Mouse (Mus musculus): ENCODE data around the gene Tango2. TPM values are rescaled to one million over a fixed set of nuclear protein-coding genes. Genes with fewer than 3 reads are reported as not detected.

The Tango2 gene
- polyA plus RNA-seq, 1 experiment from 2014 or later, result 79.8 TPM

DNA sequence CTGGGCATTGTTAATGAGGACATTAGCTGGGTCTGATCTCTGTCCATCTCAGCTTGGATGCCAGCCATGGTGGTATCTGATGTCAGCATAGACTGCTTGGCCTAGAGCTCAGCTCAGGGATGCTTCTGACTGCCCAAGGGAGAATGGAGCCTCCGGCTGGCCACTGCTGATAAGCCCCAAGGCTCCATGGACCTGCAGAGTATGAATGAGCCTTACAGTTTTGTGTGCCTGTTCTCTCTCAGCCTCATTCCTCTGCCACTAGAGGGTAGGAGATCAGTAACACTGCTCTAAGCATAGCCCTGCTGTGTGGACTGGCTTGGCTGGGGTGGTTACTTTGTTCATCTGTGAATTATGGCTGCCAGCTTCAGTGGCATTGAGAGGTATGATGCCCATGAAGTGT lies 5.2 kb upstream of the Tango2 start:
- H3K9ac ChIP-seq, result no peak overlapping the region
- ATAC-seq (ENCODE audit: low FRiP score), result no peak
- H3K4me3 ChIP-seq, result no peak overlapping the region
- H3K27ac ChIP-seq, result no peak overlapping the region
- H3K27me3 ChIP-seq, result no peaks in the 10 kb centered on the region
- H3K4me2 ChIP-seq, result no peak overlapping the region
- peaks cover 25% of the 10 kb centered on the region for H3K36me3 ChIP-seq
- no peaks in the 10 kb centered on the region for H3K9me3 ChIP-seq
- H3K4me1 ChIP-seq (replicated peaks), result peaks cover 46% of the 10 kb centered on the region
- WGBS, result 81% methylated on average over 1 of the region's 1 CpGs

DNA sequence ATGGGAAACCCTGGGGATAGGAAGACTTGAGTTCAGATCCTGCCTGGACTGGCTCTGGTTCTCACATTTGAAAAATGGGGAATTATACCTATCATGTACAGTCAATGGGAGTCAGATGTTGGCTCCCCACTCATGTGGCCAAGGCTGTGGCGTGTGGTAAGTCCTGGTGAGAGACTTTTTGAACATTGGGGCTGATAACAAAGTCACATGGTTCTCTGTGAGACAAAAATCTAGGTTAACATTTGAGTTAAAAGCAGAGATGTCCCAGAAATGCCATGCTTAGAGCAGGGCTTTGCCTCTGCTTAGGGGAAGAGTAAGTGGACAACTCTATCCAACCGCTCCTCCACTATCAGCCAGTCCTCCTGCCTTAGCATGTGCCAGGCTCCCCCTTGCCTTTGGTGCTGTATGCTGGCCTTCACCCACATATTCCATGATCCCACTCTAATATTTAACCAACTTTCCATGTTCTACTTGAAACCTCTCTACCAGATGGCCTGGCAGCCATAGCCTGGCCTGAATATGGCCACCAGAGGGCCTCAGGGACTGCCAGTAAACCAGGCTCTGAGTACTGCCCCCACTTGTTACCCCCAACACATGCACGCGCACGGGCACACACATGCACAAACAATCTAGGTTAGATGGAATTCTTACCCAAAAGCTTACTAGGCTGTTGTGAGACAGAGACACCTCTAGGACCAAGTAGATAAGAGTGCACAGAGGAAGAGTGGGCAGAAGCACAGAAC lies 3.6 kb upstream of the Tango2 start:
- Histone ChIP-seq H3K36me3 (peaks cover 24% of the 10 kb centered on the region), H3K4me2 (no peak overlapping the region), H3K4me1 (replicated peaks) (peaks cover 58% of the 10 kb centered on the region), H3K27ac (no peak overlapping the region), H3K9ac (0 out of 2 replicates have a peak overlapping the region, but pooled peaks have one; percentile 10), H3K9me3 (no peaks in the 10 kb centered on the region), H3K27me3 (peaks cover 6% of the 10 kb centered on the region; the same call in 1 of the 2 replicates), H3K4me3 (no peak overlapping the region)
- WGBS, result 57% methylated on average over 5 of the region's 5 CpGs
- ATAC-seq (ENCODE audit: low FRiP score), result no peak

DNA sequence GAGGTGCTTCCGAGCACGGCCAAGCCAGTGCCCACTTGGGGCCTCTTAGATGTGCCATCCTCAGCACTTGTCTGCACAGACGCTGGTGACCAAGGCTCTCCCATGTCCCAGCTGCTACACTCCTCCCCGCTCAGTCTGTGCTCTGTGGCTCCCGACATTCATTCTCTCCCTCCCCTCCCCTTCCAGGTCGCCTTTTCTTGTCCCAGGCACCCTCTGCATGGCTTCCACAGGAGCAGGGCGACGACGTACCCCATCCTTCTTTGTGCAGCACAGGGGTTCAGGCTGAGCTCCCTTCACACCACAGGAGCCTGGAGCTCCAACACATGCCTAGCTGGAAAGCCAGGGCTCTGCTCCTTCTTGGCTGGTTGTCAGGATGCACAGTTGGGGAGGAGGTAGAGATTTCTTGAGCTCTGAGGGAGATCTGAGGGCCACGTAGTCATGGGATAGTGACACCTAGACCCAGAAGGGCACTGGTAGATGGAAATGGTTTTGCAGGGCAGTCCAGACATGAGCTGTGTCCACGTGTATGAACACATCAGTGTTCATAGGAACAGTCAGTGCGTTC lies 1.9 kb upstream of the Tango2 start:
- Histone ChIP-seq H3K27me3 (peaks cover 7% of the 10 kb centered on the region; the same call in 1 of the 2 replicates), H3K4me3 (peak overlapping the region; percentile 89), H3K27ac (no peak overlapping the region), H3K36me3 (peaks cover 21% of the 10 kb centered on the region), H3K9ac (peak overlapping the region; percentile 95), H3K4me1 (replicated peaks) (peaks cover 64% of the 10 kb centered on the region), H3K4me2 (peak overlapping the region; percentile 78), H3K9me3 (no peaks in the 10 kb centered on the region)
- 73% methylated on average over 12 of the region's 12 CpGs for WGBS
- ATAC-seq (ENCODE audit: low FRiP score), result no peak

DNA sequence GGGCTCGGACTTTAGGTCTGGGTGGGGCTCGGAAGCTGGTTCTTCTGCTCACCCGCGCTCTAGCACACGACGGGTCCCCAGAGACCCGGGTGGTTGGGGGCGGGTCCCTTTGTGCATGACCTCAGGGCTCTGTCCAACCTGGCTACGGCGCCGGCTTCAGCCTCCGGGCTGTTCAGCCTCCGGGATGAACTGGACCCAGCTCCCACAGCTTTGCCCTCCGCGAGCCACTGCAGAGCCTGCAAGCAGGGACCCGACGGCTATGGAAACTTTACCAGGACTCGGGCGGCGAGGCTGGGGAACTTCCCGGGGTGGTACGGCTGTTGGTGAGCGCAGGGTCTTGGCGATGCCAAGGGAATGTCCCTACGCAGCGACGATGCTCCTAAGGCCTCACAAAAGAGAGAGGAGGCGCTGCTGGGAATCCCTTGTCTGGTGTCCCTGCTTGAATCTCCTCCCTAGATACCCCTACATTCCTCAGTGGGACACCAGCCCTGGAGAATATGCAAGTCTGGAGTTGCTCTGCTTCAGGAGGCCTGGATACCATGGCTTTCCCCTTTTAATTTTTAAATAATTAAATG lies 785 bp upstream of the Tango2 start:
- H3K4me2 ChIP-seq, result peak overlapping the region; percentile 78
- peaks cover 7% of the 10 kb centered on the region; the same call in 1 of the 2 replicates for H3K27me3 ChIP-seq
- peak overlapping the region; percentile 95 for H3K9ac ChIP-seq
- H3K4me1 ChIP-seq (replicated peaks), result peaks cover 72% of the 10 kb centered on the region
- ATAC-seq (ENCODE audit: low FRiP score), result peak; percentile 4
- H3K9me3 ChIP-seq, result no peaks in the 10 kb centered on the region
- peaks cover 12% of the 10 kb centered on the region for H3K36me3 ChIP-seq
- peak overlapping the region; percentile 89 for H3K4me3 ChIP-seq
- peak overlapping the region; percentile 79 for H3K27ac ChIP-seq
- WGBS, result 0% methylated on average over 28 of the region's 28 CpGs

DNA sequence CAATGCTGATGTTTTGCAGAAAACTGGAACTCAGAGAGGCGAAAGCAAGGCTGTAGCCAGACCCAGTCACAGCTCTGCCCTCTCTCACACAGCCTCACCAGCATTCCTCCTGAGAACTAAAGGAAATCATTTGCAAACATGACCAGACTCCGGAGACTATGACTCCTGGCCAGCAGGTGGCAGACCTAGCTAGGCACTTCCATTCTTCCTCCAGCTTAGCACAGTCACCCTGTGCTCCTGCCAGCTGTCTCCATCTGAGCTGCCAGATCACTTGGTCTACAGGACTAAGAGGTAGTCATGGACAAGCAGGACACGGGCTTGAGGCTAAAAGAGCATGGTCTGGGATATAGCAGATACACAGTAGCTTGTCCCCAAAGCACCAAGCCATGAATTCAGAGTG lies 2.7 kb downstream of the Tango2 start:
- 0 out of 2 replicates have a peak, but pooled peaks have one; percentile 6 for ATAC-seq (ENCODE audit: low FRiP score)
- 5% methylated on average over 3 of the region's 3 CpGs for WGBS
- no peaks in the 10 kb centered on the region for H3K9me3 ChIP-seq
- no peak overlapping the region for H3K4me3 ChIP-seq
- H3K27ac ChIP-seq, result peak overlapping the region; percentile 30; the same call in 1 of the 2 replicates
- H3K27me3 ChIP-seq, result peaks cover 7% of the 10 kb centered on the region; the same call in 1 of the 2 replicates
- H3K36me3 ChIP-seq, result no peaks in the 10 kb centered on the region
- H3K4me2 ChIP-seq, result no peak overlapping the region
- H3K9ac ChIP-seq, result no peak overlapping the region
- H3K4me1 ChIP-seq (replicated peaks), result peaks cover 64% of the 10 kb centered on the region

DNA sequence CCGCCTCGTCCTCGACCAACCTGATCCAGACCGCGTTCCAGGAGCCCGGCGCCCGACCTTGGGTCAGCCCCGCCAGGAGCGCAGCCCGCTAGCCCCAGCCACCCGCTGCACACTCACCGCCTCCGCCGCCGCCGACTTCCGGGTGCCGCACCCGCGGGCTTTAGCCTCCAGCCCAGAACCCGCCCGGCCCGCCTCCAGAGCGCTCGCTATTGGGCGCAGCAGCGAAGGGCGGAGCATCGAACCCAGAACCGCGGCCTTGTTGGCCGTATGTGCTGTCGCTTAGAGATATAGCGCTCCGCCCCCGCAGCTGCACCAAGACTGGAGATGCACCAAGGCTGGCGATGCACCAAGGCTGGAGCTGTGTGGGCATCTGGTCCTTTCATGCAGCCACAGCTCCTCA lies 4.1 kb downstream of the Tango2 start:
- Histone ChIP-seq H3K9me3 (no peaks in the 10 kb centered on the region), H3K4me1 (replicated peaks) (peaks cover 60% of the 10 kb centered on the region), H3K4me3 (peak overlapping the region; percentile 65), H3K4me2 (peak overlapping the region; percentile 80), H3K27me3 (peaks cover 7% of the 10 kb centered on the region; the same call in 1 of the 2 replicates), H3K36me3 (no peaks in the 10 kb centered on the region), H3K9ac (peak overlapping the region; percentile 81), H3K27ac (peak overlapping the region; percentile 88)
- peak; percentile 91 for ATAC-seq (ENCODE audit: low FRiP score)
- WGBS, result under 1% methylated on average over 38 of the region's 38 CpGs

DNA sequence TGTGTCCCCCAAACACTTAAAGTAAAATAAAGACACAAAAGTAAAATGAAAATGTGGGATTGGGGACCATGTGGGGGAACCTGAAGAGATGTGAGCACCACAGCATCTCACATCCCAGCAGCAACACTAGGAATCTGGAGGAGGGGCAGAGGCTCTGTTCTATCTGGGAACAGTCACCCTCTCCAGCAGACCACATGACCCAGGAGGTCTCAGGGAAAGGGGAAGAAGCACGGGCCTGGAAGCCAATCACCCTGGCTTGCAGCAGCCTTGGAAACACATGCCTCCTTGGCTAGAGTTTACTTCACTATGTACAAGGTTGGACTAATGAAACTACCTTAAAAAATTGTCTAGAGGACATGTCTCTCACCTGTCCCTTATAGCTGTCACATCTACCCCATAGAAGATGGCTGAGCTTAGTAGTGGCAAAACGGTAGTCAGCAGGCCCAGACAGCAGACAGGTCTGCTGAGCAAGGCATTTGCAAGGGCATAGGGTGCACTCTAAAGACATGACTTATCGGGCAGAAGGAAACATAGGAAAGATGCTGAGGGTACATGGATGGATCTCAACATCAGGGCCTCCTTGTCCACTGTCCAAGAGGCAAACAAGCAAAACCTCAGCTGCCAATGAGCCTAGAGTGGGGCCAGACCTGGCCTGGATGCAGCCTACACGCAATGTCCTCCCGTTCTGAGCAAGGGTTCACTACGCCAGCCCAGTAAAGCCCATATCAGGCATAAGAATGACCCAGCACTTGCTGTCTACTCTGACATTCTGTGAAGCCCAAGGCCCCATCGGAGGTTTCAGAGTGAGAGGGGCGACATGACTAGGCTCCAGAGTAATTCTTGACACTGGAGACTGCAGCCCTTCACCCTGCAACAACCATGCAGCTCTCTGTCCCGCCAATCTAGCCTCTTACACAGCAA lies 5.0 kb downstream of the Tango2 start:
- Histone ChIP-seq H3K4me2 (peak overlapping the region; percentile 80), H3K9me3 (no peaks in the 10 kb centered on the region), H3K36me3 (peaks cover 7% of the 10 kb centered on the region; the same call in 1 of the 2 replicates), H3K27me3 (peaks cover 7% of the 10 kb centered on the region; the same call in 1 of the 2 replicates), H3K9ac (peak overlapping the region; percentile 81), H3K4me3 (peak overlapping the region; percentile 65), H3K4me1 (replicated peaks) (peaks cover 58% of the 10 kb centered on the region), H3K27ac (peak overlapping the region; percentile 70)
- 40% methylated on average over 9 of the region's 9 CpGs for WGBS
- no peak for ATAC-seq (ENCODE audit: low FRiP score)

DNA sequence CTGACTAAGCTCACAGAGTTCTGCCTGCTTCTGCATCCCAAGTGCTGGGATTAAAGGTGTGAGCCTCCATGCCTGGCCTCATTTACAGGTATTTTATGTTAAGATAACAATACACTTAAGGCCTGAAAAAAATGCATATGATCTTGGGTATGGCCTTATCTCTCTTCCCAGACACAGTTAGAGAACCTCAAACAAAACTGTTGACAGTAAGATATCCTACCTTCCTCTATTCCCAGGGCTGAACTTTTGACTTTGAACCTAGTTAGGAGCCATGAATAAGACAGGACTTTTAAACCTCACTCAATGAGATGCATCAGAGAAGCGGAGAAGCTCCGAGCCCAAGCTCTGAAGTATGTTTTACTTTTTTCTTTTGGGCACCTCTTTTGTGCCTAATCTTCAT lies 5.8 kb downstream of the Tango2 start:
- peaks cover 50% of the 10 kb centered on the region for H3K4me1 ChIP-seq (replicated peaks)
- H3K4me2 ChIP-seq, result no peak overlapping the region
- H3K27ac ChIP-seq, result no peak overlapping the region
- no peaks in the 10 kb centered on the region for H3K9me3 ChIP-seq
- 86% methylated on average over 2 of the region's 2 CpGs for WGBS
- H3K9ac ChIP-seq, result peak overlapping the region; percentile 81; the same call in 1 of the 2 replicates
- peaks cover 13% of the 10 kb centered on the region for H3K36me3 ChIP-seq
- peaks cover 7% of the 10 kb centered on the region; the same call in 1 of the 2 replicates for H3K27me3 ChIP-seq
- no peak overlapping the region for H3K4me3 ChIP-seq
- ATAC-seq (ENCODE audit: low FRiP score), result no peak

DNA sequence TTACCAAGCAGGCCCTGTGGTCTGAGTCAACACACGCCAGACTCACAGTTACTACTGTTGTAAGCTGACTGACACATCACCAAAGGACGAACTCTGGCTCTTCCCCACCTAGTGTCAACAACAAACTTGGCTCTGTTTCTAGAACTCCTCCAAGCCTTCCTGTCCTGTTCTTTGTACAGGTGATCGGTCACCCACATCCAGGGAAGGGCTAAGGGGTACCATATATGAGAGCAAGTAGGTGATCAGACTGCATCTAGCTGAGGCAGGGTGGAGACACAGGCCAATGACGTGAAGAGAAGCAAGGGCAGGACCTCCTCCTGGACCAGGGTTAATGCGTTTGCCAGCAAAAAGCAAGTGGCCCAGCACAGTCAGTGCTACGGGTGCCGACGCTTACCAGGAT lies 6.3 kb downstream of the Tango2 start:
- Histone ChIP-seq H3K4me2 (no peak overlapping the region), H3K9me3 (no peaks in the 10 kb centered on the region), H3K27me3 (peaks cover 3% of the 10 kb centered on the region; the same call in 1 of the 2 replicates), H3K27ac (no peak overlapping the region), H3K36me3 (peaks cover 17% of the 10 kb centered on the region), H3K4me3 (no peak overlapping the region), H3K9ac (no peak overlapping the region), H3K4me1 (replicated peaks) (peaks cover 47% of the 10 kb centered on the region)
- ATAC-seq (ENCODE audit: low FRiP score), result no peak
- WGBS, result 89% methylated on average over 8 of the region's 8 CpGs

DNA sequence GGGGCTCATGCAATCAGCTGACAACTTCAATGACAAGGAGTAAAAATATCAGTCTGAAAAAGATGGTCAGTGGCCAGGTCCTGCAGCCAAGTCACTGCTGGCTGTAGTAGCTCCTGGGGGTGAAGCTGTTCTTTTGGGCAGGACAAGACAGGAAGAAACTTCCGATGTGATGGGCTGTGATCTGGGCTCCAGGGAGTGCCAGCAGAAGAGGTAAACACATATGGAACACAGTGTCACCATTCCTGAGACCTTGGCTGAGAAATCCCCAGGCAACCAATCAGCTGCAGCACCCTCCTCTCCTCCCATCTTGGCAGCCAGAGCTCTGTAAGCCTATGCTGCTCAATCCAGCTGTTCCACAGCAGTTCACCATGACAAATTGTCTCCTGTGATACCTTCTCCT lies 8.0 kb downstream of the Tango2 start:
- Histone ChIP-seq H3K4me3 (no peak overlapping the region), H3K9ac (no peak overlapping the region; the same call in 1 of the 2 replicates), H3K4me2 (no peak overlapping the region), H3K27me3 (no peaks in the 10 kb centered on the region), H3K4me1 (replicated peaks) (peaks cover 40% of the 10 kb centered on the region), H3K36me3 (peaks cover 31% of the 10 kb centered on the region), H3K9me3 (no peaks in the 10 kb centered on the region), H3K27ac (no peak overlapping the region)
- WGBS, result 42% methylated on average over 1 of the region's 1 CpGs
- no peak for ATAC-seq (ENCODE audit: low FRiP score)

DNA sequence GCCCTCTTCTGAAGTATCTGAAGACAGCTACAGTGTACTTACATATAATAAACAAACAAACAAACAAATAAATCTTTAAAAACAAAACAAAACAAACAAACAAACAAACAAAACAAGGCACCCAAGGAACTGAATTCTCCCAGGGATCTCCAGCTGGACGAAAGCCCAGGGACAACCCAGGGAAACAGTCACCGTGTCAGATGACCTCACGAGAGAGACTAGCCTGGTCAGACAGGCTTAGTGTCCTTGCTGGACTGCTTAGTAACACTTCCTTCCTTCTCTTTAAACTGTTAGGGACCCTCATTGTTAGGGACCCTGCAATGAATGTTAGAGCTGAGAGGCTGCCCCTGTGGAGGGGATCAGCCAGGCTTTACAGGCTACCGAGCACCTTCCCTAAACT lies 10.6 kb downstream of the Tango2 start:
- Histone ChIP-seq H3K4me1 (replicated peaks) (peaks cover 20% of the 10 kb centered on the region), H3K4me2 (no peak overlapping the region), H3K4me3 (no peak overlapping the region), H3K9ac (no peak overlapping the region), H3K27me3 (no peaks in the 10 kb centered on the region), H3K36me3 (peaks cover 45% of the 10 kb centered on the region), H3K9me3 (no peaks in the 10 kb centered on the region), H3K27ac (no peak overlapping the region)
- no peak for ATAC-seq (ENCODE audit: low FRiP score)
- 89% methylated on average over 4 of the region's 4 CpGs for WGBS

All from hindbrain, embryonic 13.5 days (tissue).